ENCODE assay signal across 8 mouse cellular contexts in genomic region chr7:18873253-18873652, GRCm38 (mm10). TPM values are rescaled to one million over a fixed set of nuclear protein-coding genes. Genes with fewer than 3 reads are reported as not detected.
DNase-seq lines count a peak whose midpoint lies in the region; TF ChIP-seq lines count a peak whose summit lies in the region.

No protein-coding gene starts in this region.

- no peaks in the 10 kb centered on the region for H3K79me2 ChIP-seq in liver, adult 2 months (ENCODE audit: control insufficient read depth, insufficient read depth, low read length)
- no peaks in the 10 kb centered on the region for H3K79me2 ChIP-seq in myocyte (ENCODE audit: control insufficient read depth, insufficient read depth)

- no peak for TF ChIP-seq POLR2A in kidney, adult 2 months (IDR thresholded peaks at IDR 0.05; ENCODE audit: low read depth, low read length)
- TF ChIP-seq POLR2A in liver, adult 2 months (IDR thresholded peaks at IDR 0.05; ENCODE audit: extremely low read depth, insufficient read depth, low read length) = no peak
- TF ChIP-seq POLR2A in myocyte (IDR thresholded peaks at IDR 0.05; ENCODE audit: insufficient read length, low read depth) = no peak

- H3K27ac ChIP-seq in embryonic facial prominence, embryonic 10.5 days (replicated peaks) = no peak overlapping the region; the same call in 1 of the 2 replicates
- no peak overlapping the region for H3K27ac ChIP-seq in kidney, adult 2 months (ENCODE audit: insufficient read depth, low read depth, low read length)
- no peak overlapping the region for H3K27ac ChIP-seq in liver, adult 2 months (replicated peaks; ENCODE audit: insufficient read depth, low read depth, low read length)

- no peaks in the 10 kb centered on the region for H3K27me3 ChIP-seq in embryonic facial prominence, embryonic 10.5 days (replicated peaks; ENCODE audit: low read depth, poor library complexity, severe bottlenecking)
- no peaks in the 10 kb centered on the region for H3K27me3 ChIP-seq in kidney, adult 2 months (replicated peaks; ENCODE audit: control insufficient read depth, insufficient read depth, low read length)
- H3K27me3 ChIP-seq in liver, adult 2 months (ENCODE audit: control insufficient read depth, insufficient read depth, low read length) = no peaks in the 10 kb centered on the region
- no peaks in the 10 kb centered on the region for H3K27me3 ChIP-seq in myocyte (ENCODE audit: control insufficient read depth, insufficient read depth, insufficient read length)

- 0% methylated on average over 10 of the region's 10 CpGs for WGBS in embryonic facial prominence, embryonic 10.5 days
- under 1% methylated on average over 10 of the region's 10 CpGs for WGBS in kidney, adult 2 months
- WGBS in liver, adult 2 months = 2% methylated on average over 10 of the region's 10 CpGs

- peak overlapping the region; percentile 91 for H3K4me2 ChIP-seq in myocyte (ENCODE audit: low read depth)

- peak overlapping the region; percentile 51 for H3K4me3 ChIP-seq in embryonic facial prominence, embryonic 10.5 days
- peak overlapping the region; percentile 20; the same call in 1 of the 2 replicates for H3K4me3 ChIP-seq in kidney, adult 2 months (ENCODE audit: insufficient read depth, low read depth, low read length)
- no peak overlapping the region for H3K4me3 ChIP-seq in liver, adult 2 months (ENCODE audit: insufficient read depth, low read depth, low read length)
- H3K4me3 ChIP-seq in myocyte = no peak overlapping the region

- peak; percentile 98 for TF ChIP-seq CTCF in kidney, adult 2 months (conservative IDR thresholded peaks at IDR 0.05; ENCODE audit: insufficient read depth, insufficient read length, low read depth, low read length)
- TF ChIP-seq CTCF in liver, adult 2 months (IDR thresholded peaks at IDR 0.05; ENCODE audit: low read depth, low read length) = peak; percentile 86

- no peaks in the 10 kb centered on the region for H3K9me3 ChIP-seq in embryonic facial prominence, embryonic 10.5 days

- H3K4me1 ChIP-seq in embryonic facial prominence, embryonic 10.5 days = peaks cover 10% of the 10 kb centered on the region; the same call in 1 of the 2 replicates
- no peaks in the 10 kb centered on the region for H3K4me1 ChIP-seq in kidney, adult 2 months (ENCODE audit: control insufficient read depth, insufficient read depth, low read length)
- H3K4me1 ChIP-seq in liver, adult 2 months (ENCODE audit: control insufficient read depth, insufficient read depth, low read length) = no peaks in the 10 kb centered on the region

- H3K9ac ChIP-seq in liver, adult 2 months (ENCODE audit: low read depth, low read length) = 0 out of 2 replicates have a peak overlapping the region, but pooled peaks have one; percentile 16

- DNase-seq in CD4-positive helper T cell, adult 2 months (ENCODE audit: low read depth, low spot score) = peak; percentile 84
- DNase-seq in adrenal gland, postnatal 14 days = peak; percentile 81
- peak; percentile 86 for DNase-seq in embryonic facial prominence, embryonic 10.5 days (ENCODE audit: low spot score)
- DNase-seq in heart, adult 8-10 months (ENCODE audit: low spot score) = peak; percentile 72
- peak; percentile 69 for DNase-seq in kidney, adult 2 months
- DNase-seq in liver, adult 2 months (ENCODE audit: extremely low read depth, low read depth, low spot score) = peak; percentile 52
- DNase-seq in testis, postnatal 10 days (ENCODE audit: low spot score) = peak; percentile 77

- H3ac ChIP-seq in myocyte (ENCODE audit: control insufficient read depth, insufficient read length) = no peak overlapping the region

- no peaks in the 10 kb centered on the region for H3K36me3 ChIP-seq in embryonic facial prominence, embryonic 10.5 days (replicated peaks)
- no peaks in the 10 kb centered on the region for H3K36me3 ChIP-seq in kidney, adult 2 months (ENCODE audit: control insufficient read depth, insufficient read depth, low read length)
- H3K36me3 ChIP-seq in liver, adult 2 months (ENCODE audit: control insufficient read depth, insufficient read depth, low read length) = no peaks in the 10 kb centered on the region
- no peaks in the 10 kb centered on the region for H3K36me3 ChIP-seq in myocyte (ENCODE audit: control insufficient read depth, insufficient read depth)

TF ChIP-seq in myocyte, 11 proteins besides CTCF, POLR2A, EP300 and RAD21:
- TF ChIP-seq E2F4 (IDR thresholded peaks at IDR 0.05; ENCODE audit: insufficient read depth) (no peak), MYOD1 (IDR thresholded peaks at IDR 0.05; ENCODE audit: control insufficient read depth in 1 of 3, insufficient read length in 2 of 3, low read depth in 2 of 3) (no peak), MYOG (IDR thresholded peaks at IDR 0.05; ENCODE audit: control insufficient read depth in 1 of 3, insufficient read depth in 1 of 3, insufficient read length in 2 of 3, low read depth in 2 of 3) (no peak), REST (IDR thresholded peaks at IDR 0.05; ENCODE audit: insufficient read depth, insufficient read length) (no peak), CEBPB (IDR thresholded peaks at IDR 0.05; ENCODE audit: insufficient read depth, poor library complexity, severe bottlenecking) (no peak), USF1 (IDR thresholded peaks at IDR 0.05; ENCODE audit: low read depth) (no peak), MAX (IDR thresholded peaks at IDR 0.05; ENCODE audit: low read depth) (no peak), TCF12 (IDR thresholded peaks at IDR 0.05; ENCODE audit: insufficient read depth, poor library complexity, severe bottlenecking) (no peak), SRF (IDR thresholded peaks at IDR 0.05; ENCODE audit: control insufficient read depth, insufficient read length, low read depth) (no peak), POLR2AphosphoS2 (IDR thresholded peaks at IDR 0.05; ENCODE audit: insufficient read length, low read depth) (no peak), TCF3 (IDR thresholded peaks at IDR 0.05; ENCODE audit: insufficient read length, low read depth) (no peak)

RNA-seq across cellular contexts. Expression of gene Pglyrp1, which starts 2.1 kb away (rescaled TPM):
- 2.3 and 4.5 TPM in 2 replicates for total RNA-seq in adrenal gland, postnatal 14 days (2021)
- polyA plus RNA-seq in embryonic facial prominence, embryonic 10.5 days (2016; fragmentation: Nextera tagmentation; extraction: Ambion mirVana) = 0.69 and 0.70 TPM in 2 replicates
- 1 to 10 TPM; 1.1 to 6.7 (median 1.6) TPM for total RNA-seq in heart, adult 8-10 months (2022)
- 2.3 and 5.9 TPM in 2 replicates for polyA plus RNA-seq in kidney, adult 2 months (2012; rRNA removed)
- total RNA-seq in liver, adult 2 months (2014; rRNA removed) = 0.18 and 0.27 TPM in 2 replicates
- 1.7 and 2.0 TPM in 2 replicates for polyA plus RNA-seq in liver, adult 2 months (2012; rRNA removed)
- polyA plus RNA-seq in myocyte (2012; fragmentation: generic; extraction: Trizol) = not detected

RNA-seq across cellular contexts. Expression of gene Mill2, which starts 33.5 kb away (rescaled TPM):
- total RNA-seq in adrenal gland, postnatal 14 days (2021) = 5.1 and 6.3 TPM in 2 replicates
- not detected in 2 replicates for polyA plus RNA-seq in embryonic facial prominence, embryonic 10.5 days (2016; fragmentation: Nextera tagmentation; extraction: Ambion mirVana)
- 1 to 10 TPM; 5.7 to 7.5 (median 7.0) TPM for total RNA-seq in heart, adult 8-10 months (2022)
- polyA plus RNA-seq in kidney, adult 2 months (2012; rRNA removed) = 4.8 and 5.6 TPM in 2 replicates
- total RNA-seq in liver, adult 2 months (2014; rRNA removed) = 0.83 and 1.1 TPM in 2 replicates
- 0.37 and 0.50 TPM in 2 replicates for polyA plus RNA-seq in liver, adult 2 months (2012; rRNA removed)
- 0.24 TPM for polyA plus RNA-seq in myocyte (2012; fragmentation: generic; extraction: Trizol)

RNA-seq across cellular contexts. Expression of gene Ccdc61, which starts 37.0 kb away (rescaled TPM):
- 12.2 and 12.9 TPM in 2 replicates for total RNA-seq in adrenal gland, postnatal 14 days (2021)
- 30.9 and 34.8 TPM in 2 replicates for polyA plus RNA-seq in embryonic facial prominence, embryonic 10.5 days (2016; fragmentation: Nextera tagmentation; extraction: Ambion mirVana)
- total RNA-seq in heart, adult 8-10 months (2022) = 10 to 100 TPM in 1 of 4 experiments, 1 to 10 TPM in 3; 7.4 to 10.7 (median 8.9) TPM
- polyA plus RNA-seq in kidney, adult 2 months (2012; rRNA removed) = 19.8 and 21.3 TPM in 2 replicates
- 5.6 and 7.7 TPM in 2 replicates for total RNA-seq in liver, adult 2 months (2014; rRNA removed)
- polyA plus RNA-seq in liver, adult 2 months (2012; rRNA removed) = 9.7 and 12.0 TPM in 2 replicates
- polyA plus RNA-seq in myocyte (2012; fragmentation: generic; extraction: Trizol) = 7.7 TPM

RNA-seq across cellular contexts. Expression of gene Psg17, which starts 51.8 kb away (rescaled TPM):
- not detected in 2 replicates for total RNA-seq in adrenal gland, postnatal 14 days (2021)
- polyA plus RNA-seq in embryonic facial prominence, embryonic 10.5 days (2016; fragmentation: Nextera tagmentation; extraction: Ambion mirVana) = 0.11 TPM in 1 of 2 replicates, not detected in the other
- not detected for total RNA-seq in heart, adult 8-10 months (2022)
- 0.03 and 0.04 TPM in 2 replicates for polyA plus RNA-seq in kidney, adult 2 months (2012; rRNA removed)
- not detected in 2 replicates for total RNA-seq in liver, adult 2 months (2014; rRNA removed)
- not detected in 2 replicates for polyA plus RNA-seq in liver, adult 2 months (2012; rRNA removed)
- 0.01 TPM for polyA plus RNA-seq in myocyte (2012; fragmentation: generic; extraction: Trizol)

RNA-seq across cellular contexts. Expression of gene Nova2, which starts 52.4 kb away (rescaled TPM):
- 7.2 and 8.0 TPM in 2 replicates for total RNA-seq in adrenal gland, postnatal 14 days (2021)
- polyA plus RNA-seq in embryonic facial prominence, embryonic 10.5 days (2016; fragmentation: Nextera tagmentation; extraction: Ambion mirVana) = 0.98 and 1.5 TPM in 2 replicates
- 1 to 10 TPM; 3.2 to 5.5 (median 5.1) TPM for total RNA-seq in heart, adult 8-10 months (2022)
- polyA plus RNA-seq in kidney, adult 2 months (2012; rRNA removed) = 0.80 and 1.1 TPM in 2 replicates
- 0.09 and 0.27 TPM in 2 replicates for total RNA-seq in liver, adult 2 months (2014; rRNA removed)
- polyA plus RNA-seq in liver, adult 2 months (2012; rRNA removed) = 0.16 and 0.24 TPM in 2 replicates
- 0.06 TPM for polyA plus RNA-seq in myocyte (2012; fragmentation: generic; extraction: Trizol)

Comparison
In these comparisons a context has a peak if more than half of its experiments do, and no peak if none do; other contexts are left out.
1. H3K4me3 ChIP-seq: peak in embryonic facial prominence, embryonic 10.5 days (single experiment) and kidney, adult 2 months (single experiment); none in liver, adult 2 months (single experiment) and myocyte (single experiment).
2. Peak in every context shown above with its lines, with median percentiles within 50 percentile points of each other: DNase-seq.